Mouse (Mus musculus): ENCODE measurements at regions not wholly inside any gene's neighbourhood (a gene's known extent, or its start where the extent isn't known, plus 50 kb on each side); places are given as distances from the start of the nearest gene placed in this dataset.
"Not testable (repeated sequence)": the region's sequence is repeated elsewhere in the genome, so short reads cannot be mapped to it uniquely, and the experiment has no call there.

- ATAC-seq (ENCODE audit: low FRiP score, low read depth) = no peak
- Histone ChIP-seq H3K27me3 (no peaks in the 10 kb centered on the region), H3K9ac (replicated peaks) (no peak overlapping the region), H3K4me2 (replicated peaks) (no peak overlapping the region), H3K4me3 (no peak overlapping the region), H3K4me1 (0 out of 2 replicates have a peak, but pooled peaks cover 1% of the 10 kb centered on the region), H3K9me3 (no peaks in the 10 kb centered on the region), H3K27ac (replicated peaks) (no peak overlapping the region), H3K36me3 (no peaks in the 10 kb centered on the region)
- 65% methylated on average over 3 of the region's 3 CpGs for WGBS
Measured at GRCm38 (mm10) chr1:12583012-12583411, 1169.1 kb downstream of the A830018L16Rik start.

- WGBS = 90% methylated on average over 6 of the region's 6 CpGs
- not testable (repeated sequence) for H3K36me3 ChIP-seq; H3K4me1 ChIP-seq; H3K27me3 ChIP-seq; H3K9me3 ChIP-seq; H3K9ac ChIP-seq (replicated peaks); H3K27ac ChIP-seq (replicated peaks); ATAC-seq (ENCODE audit: low FRiP score, low read depth); H3K4me3 ChIP-seq; H3K4me2 ChIP-seq (replicated peaks)
Measured at GRCm38 (mm10) chr1:12586981-12587380, 1173.1 kb downstream of the A830018L16Rik start.

- no peak overlapping the region for H3K27ac ChIP-seq (replicated peaks)
- H3K4me2 ChIP-seq (replicated peaks) = no peak overlapping the region
- H3K4me3 ChIP-seq = no peak overlapping the region
- H3K9me3 ChIP-seq = no peaks in the 10 kb centered on the region
- WGBS = 80% methylated on average over 4 of the region's 4 CpGs
- H3K9ac ChIP-seq (replicated peaks) = no peak overlapping the region
- no peaks in the 10 kb centered on the region for H3K36me3 ChIP-seq
- no peaks in the 10 kb centered on the region for H3K4me1 ChIP-seq
- no peaks in the 10 kb centered on the region for H3K27me3 ChIP-seq
- ATAC-seq (ENCODE audit: low FRiP score, low read depth) = no peak
Measured at GRCm38 (mm10) chr1:12612102-12612501, 1198.2 kb downstream of the A830018L16Rik start.

GRCm38 (mm10) chr1:12615303-12615702 is 1201.4 kb downstream of the A830018L16Rik start:
- no peak overlapping the region for H3K27ac ChIP-seq (replicated peaks)
- no peaks in the 10 kb centered on the region for H3K27me3 ChIP-seq
- no peaks in the 10 kb centered on the region for H3K36me3 ChIP-seq
- H3K9ac ChIP-seq (replicated peaks) = no peak overlapping the region
- 79% methylated on average over 3 of the region's 3 CpGs for WGBS
- H3K4me3 ChIP-seq = no peak overlapping the region
- H3K4me1 ChIP-seq = no peaks in the 10 kb centered on the region
- H3K9me3 ChIP-seq = no peaks in the 10 kb centered on the region
- no peak overlapping the region for H3K4me2 ChIP-seq (replicated peaks)
- ATAC-seq (ENCODE audit: low FRiP score, low read depth) = no peak

- no peaks in the 10 kb centered on the region for H3K9me3 ChIP-seq
- no peaks in the 10 kb centered on the region for H3K4me1 ChIP-seq
- no peak overlapping the region for H3K9ac ChIP-seq (replicated peaks)
- H3K36me3 ChIP-seq = no peaks in the 10 kb centered on the region
- H3K4me3 ChIP-seq = no peak overlapping the region
- no peak overlapping the region for H3K4me2 ChIP-seq (replicated peaks)
- 80% methylated on average over 10 of the region's 10 CpGs for WGBS
- no peaks in the 10 kb centered on the region for H3K27me3 ChIP-seq
- no peak overlapping the region for H3K27ac ChIP-seq (replicated peaks)
- ATAC-seq (ENCODE audit: low FRiP score, low read depth) = no peak
Measured at GRCm38 (mm10) chr1:12615733-12616481, 1202.0 kb downstream of the A830018L16Rik start.

- H3K9ac ChIP-seq (replicated peaks) = no peak overlapping the region
- no peak overlapping the region for H3K4me2 ChIP-seq (replicated peaks)
- no peaks in the 10 kb centered on the region for H3K36me3 ChIP-seq
- H3K9me3 ChIP-seq = no peaks in the 10 kb centered on the region
- no peak overlapping the region for H3K4me3 ChIP-seq
- WGBS = 85% methylated on average over 2 of the region's 2 CpGs
- H3K27me3 ChIP-seq = no peaks in the 10 kb centered on the region
- H3K4me1 ChIP-seq = no peaks in the 10 kb centered on the region
- ATAC-seq (ENCODE audit: low FRiP score, low read depth) = no peak
- no peak overlapping the region for H3K27ac ChIP-seq (replicated peaks)
Measured at GRCm38 (mm10) chr1:12619981-12620380, 1206.1 kb downstream of the A830018L16Rik start.

- Histone ChIP-seq H3K27me3 (no peaks in the 10 kb centered on the region), H3K9me3 (no peaks in the 10 kb centered on the region), H3K4me1 (no peaks in the 10 kb centered on the region), H3K36me3 (no peaks in the 10 kb centered on the region), H3K9ac (replicated peaks) (no peak overlapping the region), H3K4me2 (replicated peaks) (no peak overlapping the region), H3K4me3 (no peak overlapping the region), H3K27ac (replicated peaks) (no peak overlapping the region)
- no peak for ATAC-seq (ENCODE audit: low FRiP score, low read depth)
- 87% methylated on average over 6 of the region's 6 CpGs for WGBS
Measured at GRCm38 (mm10) chr1:12620825-12621224, 1206.9 kb downstream of the A830018L16Rik start.

- no peaks in the 10 kb centered on the region for H3K4me1 ChIP-seq
- H3K4me3 ChIP-seq = no peak overlapping the region
- H3K36me3 ChIP-seq = no peaks in the 10 kb centered on the region
- no peak for ATAC-seq (ENCODE audit: low FRiP score, low read depth)
- no peak overlapping the region for H3K27ac ChIP-seq (replicated peaks)
- WGBS = 92% methylated on average over 4 of the region's 4 CpGs
- no peak overlapping the region for H3K4me2 ChIP-seq (replicated peaks)
- H3K9ac ChIP-seq (replicated peaks) = no peak overlapping the region
- no peaks in the 10 kb centered on the region for H3K27me3 ChIP-seq
- H3K9me3 ChIP-seq = no peaks in the 10 kb centered on the region
Measured at GRCm38 (mm10) chr1:12623158-12623557, 1209.3 kb downstream of the A830018L16Rik start.

GRCm38 (mm10) chr1:12633049-12633448 is 1219.1 kb downstream of the A830018L16Rik start:
- H3K27me3 ChIP-seq = peaks cover 25% of the 10 kb centered on the region
- H3K9me3 ChIP-seq = no peaks in the 10 kb centered on the region
- ATAC-seq (ENCODE audit: low FRiP score, low read depth) = no peak
- no peak overlapping the region for H3K4me3 ChIP-seq
- 90% methylated on average over 3 of the region's 3 CpGs for WGBS
- no peak overlapping the region for H3K4me2 ChIP-seq (replicated peaks)
- H3K4me1 ChIP-seq = 0 out of 2 replicates have a peak, but pooled peaks cover 3% of the 10 kb centered on the region
- H3K27ac ChIP-seq (replicated peaks) = no peak overlapping the region
- H3K9ac ChIP-seq (replicated peaks) = no peak overlapping the region
- no peaks in the 10 kb centered on the region for H3K36me3 ChIP-seq

- Histone ChIP-seq H3K9ac (replicated peaks) (no peak overlapping the region), H3K9me3 (no peaks in the 10 kb centered on the region), H3K36me3 (no peaks in the 10 kb centered on the region), H3K4me1 (0 out of 2 replicates have a peak, but pooled peaks cover 3% of the 10 kb centered on the region), H3K27me3 (peaks cover 52% of the 10 kb centered on the region), H3K4me3 (no peak overlapping the region), H3K27ac (replicated peaks) (no peak overlapping the region), H3K4me2 (replicated peaks) (peak overlapping the region; percentile 17; the same call in 1 of the 2 replicates)
- 24% methylated on average over 9 of the region's 9 CpGs for WGBS
- peak; percentile 90 for ATAC-seq (ENCODE audit: low FRiP score, low read depth)
Measured at GRCm38 (mm10) chr1:12636326-12637147, 1222.6 kb downstream of the A830018L16Rik start.

- ATAC-seq (ENCODE audit: low FRiP score, low read depth) = no peak
- Histone ChIP-seq H3K27me3 (peaks cover 41% of the 10 kb centered on the region), H3K27ac (replicated peaks) (no peak overlapping the region), H3K9ac (replicated peaks) (no peak overlapping the region), H3K9me3 (no peaks in the 10 kb centered on the region), H3K36me3 (no peaks in the 10 kb centered on the region), H3K4me3 (no peak overlapping the region), H3K4me2 (replicated peaks) (no peak overlapping the region), H3K4me1 (0 out of 2 replicates have a peak, but pooled peaks cover 3% of the 10 kb centered on the region)
- 71% methylated on average over 4 of the region's 4 CpGs for WGBS
Measured at GRCm38 (mm10) chr1:12640983-12641382, 1227.1 kb downstream of the A830018L16Rik start.

Data from midbrain, embryonic 12.5 days (tissue).